ENCODE assay signal across 22 mouse cellular contexts in genomic region chr9:16212163-16212562, GRCm38 (mm10).
A peak's percentile ranks its signal among the peaks of the same experiment; 100 is the strongest.
DNase-seq lines count a peak whose midpoint lies in the region; ATAC-seq lines count a peak whose summit lies in the region.
"Had no signal": no experiment of that assay in that cellular context is flagged by ENCODE, and none has a peak within 500 bp of the region (broad histone marks: within the 10 kb centered on the region; RNA-seq: fewer than 3 reads in every experiment).

No protein-coding gene starts in this region.

- no peak overlapping the region for H3K4me2 ChIP-seq in forebrain, embryonic 16.5 days (ENCODE audit: low read length)
- no peak overlapping the region for H3K4me2 ChIP-seq in forebrain, embryonic 13.5 days
- H3K4me2 ChIP-seq in midbrain, embryonic 13.5 days (replicated peaks): no peak overlapping the region
- H3K4me2 ChIP-seq in midbrain, embryonic 14.5 days (ENCODE audit: low read length): no peak overlapping the region
- no peak overlapping the region for H3K4me2 ChIP-seq in neural tube, embryonic 15.5 days
- H3K4me2 ChIP-seq in kidney, embryonic 15.5 days: no peak overlapping the region
- H3K4me2 ChIP-seq: embryonic facial prominence, embryonic 13.5 days; heart, embryonic 12.5 days; limb, embryonic 12.5 days had no signal

- no peak for DNase-seq in midbrain, embryonic 10.5 days (ENCODE audit: low spot score)
- no peak for DNase-seq in midbrain, embryonic 14.5 days
- DNase-seq: adrenal gland, postnatal 10 days; heart, postnatal 14 days; kidney, adult 2 months; kidney, postnatal 25 days; lung, adult 2 months; right cerebral cortex, adult 18-20 months; thymus, postnatal 14 days had no signal

- H3K27ac ChIP-seq in forebrain, embryonic 16.5 days (ENCODE audit: low read length): no peak overlapping the region
- H3K27ac ChIP-seq in forebrain, embryonic 13.5 days: no peak overlapping the region
- peak overlapping the region; percentile 57; the same call in 1 of the 2 replicates for H3K27ac ChIP-seq in midbrain, embryonic 13.5 days
- no peak overlapping the region for H3K27ac ChIP-seq in midbrain, embryonic 10.5 days (replicated peaks)
- H3K27ac ChIP-seq in midbrain, embryonic 14.5 days (replicated peaks; ENCODE audit: low read depth, low read length): 0 out of 2 replicates have a peak overlapping the region, but pooled peaks have one; percentile 10
- H3K27ac ChIP-seq in neural tube, embryonic 15.5 days (replicated peaks): peak overlapping the region; percentile 35; the same call in 1 of the 2 replicates
- no peak overlapping the region for H3K27ac ChIP-seq in kidney, embryonic 15.5 days
- H3K27ac ChIP-seq: embryonic facial prominence, embryonic 13.5 days; limb, embryonic 12.5 days; liver, embryonic 12.5 days had no signal

- H3K27me3 ChIP-seq in forebrain, embryonic 16.5 days (replicated peaks; ENCODE audit: control insufficient read depth, insufficient read depth, low read length): no peaks in the 10 kb centered on the region
- no peaks in the 10 kb centered on the region for H3K27me3 ChIP-seq in forebrain, embryonic 13.5 days
- H3K27me3 ChIP-seq in midbrain, embryonic 13.5 days: no peaks in the 10 kb centered on the region
- no peaks in the 10 kb centered on the region for H3K27me3 ChIP-seq in midbrain, embryonic 10.5 days (ENCODE audit: low read depth, poor library complexity, severe bottlenecking)
- H3K27me3 ChIP-seq in midbrain, embryonic 14.5 days (ENCODE audit: control insufficient read depth, insufficient read depth, low read length): no peaks in the 10 kb centered on the region
- no peaks in the 10 kb centered on the region for H3K27me3 ChIP-seq in neural tube, embryonic 15.5 days (replicated peaks)
- H3K27me3 ChIP-seq in kidney, embryonic 15.5 days: no peaks in the 10 kb centered on the region
- H3K27me3 ChIP-seq: embryonic facial prominence, embryonic 13.5 days; heart, embryonic 12.5 days; limb, embryonic 12.5 days; liver, embryonic 12.5 days; megakaryocyte, embryonic 14.5 days had no signal

- no peaks in the 10 kb centered on the region for H3K9me3 ChIP-seq in forebrain, embryonic 16.5 days (ENCODE audit: control insufficient read depth, low read length)
- H3K9me3 ChIP-seq in forebrain, embryonic 13.5 days (replicated peaks): no peaks in the 10 kb centered on the region
- H3K9me3 ChIP-seq in midbrain, embryonic 13.5 days: no peaks in the 10 kb centered on the region
- no peaks in the 10 kb centered on the region for H3K9me3 ChIP-seq in midbrain, embryonic 10.5 days (replicated peaks)
- H3K9me3 ChIP-seq in midbrain, embryonic 14.5 days (ENCODE audit: control insufficient read depth, low read length): no peaks in the 10 kb centered on the region
- H3K9me3 ChIP-seq in neural tube, embryonic 15.5 days (replicated peaks): no peaks in the 10 kb centered on the region
- no peaks in the 10 kb centered on the region for H3K9me3 ChIP-seq in kidney, embryonic 15.5 days (replicated peaks)
- H3K9me3 ChIP-seq: embryonic facial prominence, embryonic 13.5 days; heart, embryonic 12.5 days; limb, embryonic 12.5 days; liver, embryonic 12.5 days; megakaryocyte, embryonic 14.5 days had no signal

- no peaks in the 10 kb centered on the region for H3K36me3 ChIP-seq in forebrain, embryonic 16.5 days (ENCODE audit: control insufficient read depth, insufficient read depth)
- no peaks in the 10 kb centered on the region for H3K36me3 ChIP-seq in forebrain, embryonic 13.5 days (ENCODE audit: poor library complexity, severe bottlenecking)
- H3K36me3 ChIP-seq in midbrain, embryonic 13.5 days: no peaks in the 10 kb centered on the region
- H3K36me3 ChIP-seq in midbrain, embryonic 10.5 days: no peaks in the 10 kb centered on the region
- no peaks in the 10 kb centered on the region for H3K36me3 ChIP-seq in midbrain, embryonic 14.5 days (ENCODE audit: control insufficient read depth, insufficient read depth, low read length)
- H3K36me3 ChIP-seq in neural tube, embryonic 15.5 days: no peaks in the 10 kb centered on the region
- H3K36me3 ChIP-seq in kidney, embryonic 15.5 days: no peaks in the 10 kb centered on the region
- H3K36me3 ChIP-seq: embryonic facial prominence, embryonic 13.5 days; heart, embryonic 12.5 days; limb, embryonic 12.5 days; liver, embryonic 12.5 days had no signal

- ATAC-seq in forebrain, embryonic 16.5 days: peak; percentile 34; the same call in 1 of the 2 replicates
- ATAC-seq in forebrain, embryonic 13.5 days: no peak; the same call in 1 of the 2 replicates
- ATAC-seq in midbrain, embryonic 13.5 days: peak; percentile 61
- ATAC-seq in midbrain, embryonic 14.5 days (ENCODE audit: low FRiP score, low TSS enrichment): no peak
- peak; percentile 58 for ATAC-seq in neural tube, embryonic 15.5 days (ENCODE audit: low FRiP score)
- no peak for ATAC-seq in kidney, embryonic 15.5 days (replicated peaks; ENCODE audit: low FRiP score)
- ATAC-seq: activated CD4-positive, CD25-positive, alpha-beta regulatory T cell, adult 4 months; inflammation-experienced regulatory T-cells, adult 6 months; liver, embryonic 12.5 days had no signal

- WGBS in forebrain, embryonic 16.5 days: 61% methylated on average over 4 of the region's 4 CpGs
- WGBS in forebrain, embryonic 13.5 days: 72% methylated on average over 4 of the region's 4 CpGs
- 66% methylated on average over 4 of the region's 4 CpGs for WGBS in midbrain, embryonic 13.5 days
- WGBS in midbrain, embryonic 10.5 days: 88% methylated on average over 4 of the region's 4 CpGs
- 67% methylated on average over 4 of the region's 4 CpGs for WGBS in midbrain, embryonic 14.5 days
- 36% methylated on average over 4 of the region's 4 CpGs for WGBS in neural tube, embryonic 15.5 days
- WGBS in kidney, embryonic 15.5 days: 81% methylated on average over 4 of the region's 4 CpGs

- no peak overlapping the region for H3K9ac ChIP-seq in forebrain, embryonic 16.5 days (replicated peaks; ENCODE audit: low read depth, low read length)
- no peak overlapping the region for H3K9ac ChIP-seq in forebrain, embryonic 13.5 days
- no peak overlapping the region for H3K9ac ChIP-seq in midbrain, embryonic 13.5 days (replicated peaks)
- no peak overlapping the region for H3K9ac ChIP-seq in midbrain, embryonic 14.5 days (replicated peaks; ENCODE audit: low read length)
- H3K9ac ChIP-seq in neural tube, embryonic 15.5 days (replicated peaks): no peak overlapping the region
- no peak overlapping the region for H3K9ac ChIP-seq in kidney, embryonic 15.5 days
- H3K9ac ChIP-seq: embryonic facial prominence, embryonic 13.5 days; heart, embryonic 12.5 days; limb, embryonic 12.5 days; liver, embryonic 12.5 days had no signal

- H3K4me1 ChIP-seq in forebrain, embryonic 16.5 days (replicated peaks; ENCODE audit: control insufficient read depth, insufficient read depth, low read length): peaks cover 21% of the 10 kb centered on the region
- peaks cover 30% of the 10 kb centered on the region for H3K4me1 ChIP-seq in forebrain, embryonic 13.5 days
- H3K4me1 ChIP-seq in midbrain, embryonic 13.5 days (replicated peaks): peaks cover 36% of the 10 kb centered on the region
- H3K4me1 ChIP-seq in midbrain, embryonic 10.5 days: peaks cover 34% of the 10 kb centered on the region
- H3K4me1 ChIP-seq in midbrain, embryonic 14.5 days (ENCODE audit: control insufficient read depth, insufficient read depth, low read length): peaks cover 22% of the 10 kb centered on the region; the same call in 1 of the 2 replicates
- peaks cover 34% of the 10 kb centered on the region for H3K4me1 ChIP-seq in neural tube, embryonic 15.5 days
- peaks cover 27% of the 10 kb centered on the region for H3K4me1 ChIP-seq in kidney, embryonic 15.5 days

- H3K4me3 ChIP-seq in forebrain, embryonic 16.5 days (replicated peaks; ENCODE audit: low read length): no peak overlapping the region
- no peak overlapping the region for H3K4me3 ChIP-seq in forebrain, embryonic 13.5 days
- no peak overlapping the region for H3K4me3 ChIP-seq in midbrain, embryonic 13.5 days (replicated peaks)
- H3K4me3 ChIP-seq in midbrain, embryonic 10.5 days: no peak overlapping the region
- no peak overlapping the region for H3K4me3 ChIP-seq in midbrain, embryonic 14.5 days (replicated peaks; ENCODE audit: low read depth, low read length)
- no peak overlapping the region for H3K4me3 ChIP-seq in neural tube, embryonic 15.5 days (replicated peaks)
- no peak overlapping the region for H3K4me3 ChIP-seq in kidney, embryonic 15.5 days (replicated peaks)
- H3K4me3 ChIP-seq: embryonic facial prominence, embryonic 13.5 days; heart, embryonic 12.5 days; limb, embryonic 12.5 days; liver, embryonic 12.5 days; megakaryocyte, embryonic 14.5 days; myocyte had no signal

Comparison
In these comparisons a context has a peak if more than half of its experiments do, and no peak if none do; other contexts are left out.
1. ATAC-seq: peak in forebrain, embryonic 16.5 days (single experiment), midbrain, embryonic 13.5 days (single experiment) and neural tube, embryonic 15.5 days (single experiment); none in forebrain, embryonic 13.5 days (single experiment), midbrain, embryonic 14.5 days (single experiment) and kidney, embryonic 15.5 days (single experiment).
2. H3K27ac ChIP-seq: peak in midbrain, embryonic 13.5 days (single experiment), midbrain, embryonic 14.5 days (single experiment) and neural tube, embryonic 15.5 days (single experiment); none in forebrain, embryonic 16.5 days (single experiment), forebrain, embryonic 13.5 days (single experiment), midbrain, embryonic 10.5 days (single experiment) and kidney, embryonic 15.5 days (single experiment).